Mouse (Mus musculus) brown adipose tissue, adult 24 weeks (tissue): ENCODE measurements around the gene Rassf1. TPM values are rescaled to one million over a fixed set of nuclear protein-coding genes. Genes with fewer than 3 reads are reported as not detected.

Experiments used
- H3K27ac ChIP-seq: fragments of 200-500 bp; replicated peaks from 2 replicates; pipeline ENCODE4 v1.5.1; 2012; ENCODE audit warnings: low read depth, mild to moderate bottlenecking, low read length
- H3K4me1 ChIP-seq: fragments of 200-500 bp; 2 replicates; pipeline ENCODE4 v1.6.1; 2012; ENCODE audit warnings: low read length, mixed read lengths; ENCODE audit not compliant: control insufficient read depth, insufficient read depth, insufficient read length
- H3K4me3 ChIP-seq: fragments of 200-500 bp; 2 replicates; pipeline ENCODE4 v1.5.1; 2012; ENCODE audit warnings: low read depth, mild to moderate bottlenecking, low read length, moderate library complexity; ENCODE audit not compliant: insufficient read depth
- polyA plus RNA-seq: library from polyadenylated mRNA; stranded (reverse); fragments of >200 nt; gene quantifications from 2 replicates; pipeline ENCODE4 v1.2.4, GENCODE M21; 2012; ENCODE audit not compliant: missing spikeins, insufficient read depth, insufficient read length

The Rassf1 gene
- polyA plus RNA-seq, 1 experiment = 10.9 TPM

GRCm38 (mm10) chr9:107533791-107534407 lies 17.5 kb upstream of the Rassf1 start, which contains the start of gene Tmem115:
TSS of gene Tmem115 (plus strand) at chr9:107533945.
- peaks cover 13% of the 10 kb centered on the region for H3K4me1 ChIP-seq
- peak within 1 kb of the TSS; percentile 90 for H3K4me3 ChIP-seq
- H3K27ac ChIP-seq = peak within 1 kb of the TSS; percentile 80

- peak overlapping the region; percentile 90 for H3K4me3 ChIP-seq
- peak overlapping the region; percentile 80 for H3K27ac ChIP-seq
- peaks cover 13% of the 10 kb centered on the region for H3K4me1 ChIP-seq
These were observed 16.8 kb upstream of the Rassf1 start for GRCm38 (mm10) chr9:107534408-107535202.

- Histone ChIP-seq H3K27ac (no peak overlapping the region), H3K4me3 (no peak overlapping the region), H3K4me1 (peaks cover 19% of the 10 kb centered on the region)
These were observed 13.1 kb upstream of the Rassf1 start for GRCm38 (mm10) chr9:107538231-107538630.

GRCm38 (mm10) chr9:107538711-107539110 lies 12.6 kb upstream of the Rassf1 start:
- no peak overlapping the region for H3K4me3 ChIP-seq
- H3K27ac ChIP-seq = no peak overlapping the region
- H3K4me1 ChIP-seq = peaks cover 19% of the 10 kb centered on the region

GRCm38 (mm10) chr9:107539940-107540339 lies 11.4 kb upstream of the Rassf1 start:
- Histone ChIP-seq H3K4me1 (peaks cover 19% of the 10 kb centered on the region), H3K4me3 (no peak overlapping the region), H3K27ac (no peak overlapping the region)

GRCm38 (mm10) chr9:107540420-107540819 lies 10.9 kb upstream of the Rassf1 start:
- Histone ChIP-seq H3K4me3 (no peak overlapping the region), H3K4me1 (peaks cover 16% of the 10 kb centered on the region), H3K27ac (no peak overlapping the region)

GRCm38 (mm10) chr9:107541005-107541404 lies 10.3 kb upstream of the Rassf1 start:
- no peak overlapping the region for H3K27ac ChIP-seq
- H3K4me1 ChIP-seq = peaks cover 10% of the 10 kb centered on the region
- peak overlapping the region; percentile 96 for H3K4me3 ChIP-seq

GRCm38 (mm10) chr9:107541474-107542351 lies 9.6 kb upstream of the Rassf1 start, which contains the start of the genes Cyb561d2 and Nprl2:
TSS of gene Cyb561d2 (minus strand) at chr9:107542193.
TSS of gene Nprl2 (plus strand) at chr9:107542226.
- H3K27ac ChIP-seq = peak within 1 kb of the TSS; percentile 88
- H3K4me1 ChIP-seq = peaks cover 7% of the 10 kb centered on the region
- peak within 1 kb of the TSS; percentile 96 for H3K4me3 ChIP-seq

GRCm38 (mm10) chr9:107542352-107542686 lies 9.0 kb upstream of the Rassf1 start:
- peaks cover 5% of the 10 kb centered on the region; the same call in 1 of the 2 replicates for H3K4me1 ChIP-seq
- peak overlapping the region; percentile 96 for H3K4me3 ChIP-seq
- peak overlapping the region; percentile 72 for H3K27ac ChIP-seq

- H3K27ac ChIP-seq = no peak overlapping the region
- H3K4me1 ChIP-seq = peaks cover 5% of the 10 kb centered on the region; the same call in 1 of the 2 replicates
- peak overlapping the region; percentile 96 for H3K4me3 ChIP-seq
These were observed 8.6 kb upstream of the Rassf1 start for GRCm38 (mm10) chr9:107542721-107543120.

- Histone ChIP-seq H3K4me1 (peaks cover 5% of the 10 kb centered on the region; the same call in 1 of the 2 replicates), H3K4me3 (no peak overlapping the region), H3K27ac (no peak overlapping the region)
These were observed 8.1 kb upstream of the Rassf1 start for GRCm38 (mm10) chr9:107543299-107543698.

- Histone ChIP-seq H3K4me1 (peaks cover 5% of the 10 kb centered on the region; the same call in 1 of the 2 replicates), H3K27ac (no peak overlapping the region), H3K4me3 (no peak overlapping the region)
These were observed 7.1 kb upstream of the Rassf1 start for GRCm38 (mm10) chr9:107544196-107544700.

- peaks cover 5% of the 10 kb centered on the region; the same call in 1 of the 2 replicates for H3K4me1 ChIP-seq
- no peak overlapping the region for H3K4me3 ChIP-seq
- H3K27ac ChIP-seq = no peak overlapping the region
These were observed 6.6 kb upstream of the Rassf1 start for GRCm38 (mm10) chr9:107544729-107545128.

GRCm38 (mm10) chr9:107545199-107545598 lies 6.2 kb upstream of the Rassf1 start:
- H3K27ac ChIP-seq = no peak overlapping the region
- no peak overlapping the region for H3K4me3 ChIP-seq
- peaks cover 5% of the 10 kb centered on the region; the same call in 1 of the 2 replicates for H3K4me1 ChIP-seq
